Mouse (Mus musculus) right cerebral cortex, postnatal 25 days (tissue): ENCODE data around the gene Ssr2.

Experiments
- DNase-seq: peaks from one replicate; pipeline ENCODE4 v3.0.0; 2022

Gene Ssr2

DNA sequence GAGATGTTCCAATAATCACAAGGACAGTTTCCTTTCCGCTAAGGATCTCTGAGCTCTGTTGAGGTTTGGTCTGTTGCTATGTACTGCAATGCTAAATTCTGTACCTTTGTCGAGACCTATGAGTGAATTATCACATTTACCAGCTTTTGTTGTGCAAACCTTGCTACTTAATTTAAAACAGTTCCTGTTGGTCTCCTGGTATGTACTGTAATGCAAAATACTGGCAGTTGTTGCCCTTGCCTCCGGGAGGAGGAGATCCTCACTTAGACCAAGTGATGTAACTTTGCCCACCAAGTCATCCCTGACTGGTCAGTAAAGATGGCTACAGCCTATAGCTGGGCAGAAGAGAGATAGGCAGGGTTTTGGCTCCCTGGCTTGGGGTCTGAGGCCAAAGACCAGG is at the start of gene Ssr2:
Gene Ssr2 (plus strand): TSS at position 337 of the 400 bp plus-strand sequence.
- DNase-seq = no peak

DNA sequence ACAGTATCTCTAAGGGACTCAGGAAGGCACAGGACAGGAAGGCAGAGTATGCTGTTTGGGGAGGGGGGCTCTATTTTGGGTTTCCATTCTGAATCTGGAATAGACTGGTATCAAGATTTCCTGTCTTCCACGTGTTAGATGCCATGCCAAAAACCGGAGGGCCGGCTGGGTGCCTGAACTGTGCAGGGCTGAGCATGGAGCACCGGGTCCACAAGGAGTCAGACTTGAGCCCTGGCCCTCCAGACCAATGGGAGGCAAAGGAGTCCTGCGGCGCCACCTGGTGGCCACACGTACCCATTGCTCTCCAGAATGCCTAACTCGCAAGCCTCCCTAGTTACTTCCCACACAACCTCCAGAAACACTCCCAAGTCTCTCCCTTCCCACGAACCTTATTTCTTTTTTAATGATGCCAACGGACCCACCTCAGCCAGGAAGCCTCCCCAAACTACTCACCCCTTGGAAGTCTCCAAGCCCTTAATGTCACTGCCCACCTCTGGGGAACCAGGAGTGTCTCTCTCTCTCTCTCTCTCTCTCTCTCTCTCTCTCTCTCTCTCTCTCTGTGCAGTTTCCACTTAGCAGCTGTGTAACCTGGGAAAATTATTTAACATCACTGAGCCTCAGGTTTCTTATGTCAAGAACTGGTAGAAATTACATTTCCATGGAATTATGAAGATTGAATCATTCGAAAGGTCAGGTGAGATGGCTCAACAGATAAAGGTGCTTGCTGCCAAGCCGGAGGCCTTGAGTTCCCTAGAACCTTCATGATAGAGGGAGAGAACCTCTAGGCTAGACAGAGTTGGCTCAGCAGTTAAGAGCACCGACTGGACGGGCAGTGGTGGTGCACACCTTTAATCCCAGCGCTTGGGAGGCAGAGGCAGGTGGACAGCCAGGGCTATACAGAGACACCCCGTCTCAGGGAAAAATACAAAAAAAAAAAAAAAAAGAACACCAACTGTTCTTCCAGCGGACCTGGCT is 49.2 kb upstream of the Ssr2 start:
- DNase-seq = peak; percentile 68

DNA sequence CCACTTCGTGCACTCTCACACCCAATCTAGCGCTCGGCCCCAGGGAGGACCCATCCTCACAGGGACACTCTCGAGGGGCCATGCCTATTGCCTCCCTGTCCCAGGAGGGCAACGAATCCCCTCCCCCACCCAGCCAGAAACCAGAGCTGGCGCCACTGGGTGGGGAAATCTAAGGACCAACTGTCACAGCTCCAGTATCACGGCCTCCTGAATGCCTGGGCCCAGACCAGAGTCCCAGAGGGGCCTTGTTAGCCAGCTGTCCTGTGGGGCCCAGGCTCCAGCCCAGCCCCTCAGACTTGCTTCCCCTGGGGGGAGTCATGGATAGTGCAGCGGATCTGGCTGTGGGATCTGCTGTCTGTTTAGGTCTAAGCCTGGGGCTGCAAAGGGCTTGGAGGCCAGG is 48.1 kb upstream of the Ssr2 start:
- DNase-seq = no peak

DNA sequence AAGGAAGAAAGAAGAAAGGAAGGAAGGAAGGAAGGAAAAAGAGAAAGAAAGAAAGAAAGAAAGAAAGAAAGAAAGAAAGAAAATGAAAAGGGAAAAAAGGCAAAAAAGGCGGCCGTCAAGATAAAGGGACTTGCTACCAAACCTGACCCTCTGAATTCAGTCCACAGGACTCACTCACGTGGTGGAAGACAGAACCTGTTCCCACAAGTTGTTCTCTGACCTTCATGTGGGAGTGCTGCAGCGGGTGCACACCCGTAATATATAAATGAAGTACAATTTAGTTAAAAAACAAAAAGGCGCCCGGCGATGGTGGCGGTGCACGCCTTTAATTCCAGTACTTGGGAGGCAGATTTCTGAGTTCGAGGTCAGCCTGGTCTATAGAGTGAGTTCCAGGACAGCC is 47.0 kb upstream of the Ssr2 start:
- no peak for DNase-seq

DNA sequence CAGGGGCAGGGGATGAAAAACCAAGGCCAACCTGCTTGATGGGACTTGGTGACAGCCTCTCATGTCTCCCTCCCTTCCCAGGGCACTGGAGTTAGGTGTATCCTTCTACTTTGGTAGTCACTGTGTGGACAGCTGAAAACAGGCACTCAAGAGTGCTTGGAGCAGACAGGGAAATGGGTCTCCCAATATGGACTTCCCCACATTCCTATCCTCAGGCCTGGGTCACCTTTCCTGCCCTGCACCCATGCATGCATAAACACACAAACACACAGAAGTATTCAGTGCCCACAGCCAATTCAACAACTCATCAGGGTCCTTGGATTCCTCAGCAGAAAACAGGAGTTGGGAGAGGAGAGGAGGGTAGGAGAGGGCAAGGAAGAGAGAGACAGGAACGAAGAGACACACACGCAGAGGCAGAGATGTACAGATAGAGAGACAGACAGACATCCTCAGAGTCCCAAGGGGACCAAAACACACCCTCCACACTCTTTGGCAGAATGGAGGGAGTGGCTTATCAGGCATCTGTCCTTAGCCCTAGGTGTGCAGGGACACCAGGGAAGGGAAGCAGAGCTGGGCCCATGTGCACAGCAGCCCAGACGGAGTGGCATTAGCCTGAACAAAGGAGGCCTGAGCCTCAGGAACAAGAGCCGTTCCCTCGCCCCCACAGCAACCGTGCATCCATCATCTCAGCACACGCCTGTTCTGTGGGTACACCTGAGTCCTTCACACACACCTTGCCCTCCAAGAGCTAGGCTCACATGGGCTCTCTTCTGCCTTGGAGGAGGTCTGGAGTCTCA is 46.3 kb upstream of the Ssr2 start:
- DNase-seq = no peak

DNA sequence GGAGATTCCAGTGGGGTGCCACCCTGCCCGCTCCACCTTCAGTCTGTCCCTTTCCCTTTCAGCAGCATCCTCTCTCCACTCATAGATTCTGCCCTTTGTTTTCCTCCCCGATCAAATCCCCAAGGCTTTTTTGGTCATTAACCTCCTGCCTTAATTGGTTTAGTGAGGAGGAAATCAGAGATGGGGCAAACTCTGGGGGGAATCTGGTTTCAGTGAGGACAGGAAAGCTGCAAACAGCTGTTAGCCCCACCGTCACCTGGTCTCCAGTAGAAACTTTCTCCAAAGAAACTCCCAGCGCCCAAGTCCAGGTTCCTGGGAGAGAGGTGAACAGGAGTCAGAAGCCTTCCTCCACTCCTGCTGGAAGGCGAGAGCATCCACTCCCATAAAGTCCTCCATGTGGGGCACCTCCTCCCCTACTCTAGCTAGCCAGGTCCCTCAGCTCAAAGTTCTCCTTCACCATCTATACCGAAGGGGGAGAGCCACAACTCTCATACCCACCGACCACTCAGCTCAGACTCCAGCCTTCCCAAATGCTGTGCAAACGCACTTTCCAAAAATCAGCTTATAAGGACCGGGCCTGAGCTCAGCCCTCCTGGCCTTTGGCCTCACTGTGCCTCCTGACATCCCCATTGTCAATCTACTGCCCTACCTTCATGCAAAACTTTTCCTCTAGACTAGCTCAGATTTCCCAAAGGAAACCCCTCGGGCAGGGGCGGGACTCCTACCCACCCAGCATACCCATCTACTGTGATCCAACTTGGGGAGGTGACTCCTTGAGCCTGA is 45.4 kb upstream of the Ssr2 start:
- DNase-seq = no peak

DNA sequence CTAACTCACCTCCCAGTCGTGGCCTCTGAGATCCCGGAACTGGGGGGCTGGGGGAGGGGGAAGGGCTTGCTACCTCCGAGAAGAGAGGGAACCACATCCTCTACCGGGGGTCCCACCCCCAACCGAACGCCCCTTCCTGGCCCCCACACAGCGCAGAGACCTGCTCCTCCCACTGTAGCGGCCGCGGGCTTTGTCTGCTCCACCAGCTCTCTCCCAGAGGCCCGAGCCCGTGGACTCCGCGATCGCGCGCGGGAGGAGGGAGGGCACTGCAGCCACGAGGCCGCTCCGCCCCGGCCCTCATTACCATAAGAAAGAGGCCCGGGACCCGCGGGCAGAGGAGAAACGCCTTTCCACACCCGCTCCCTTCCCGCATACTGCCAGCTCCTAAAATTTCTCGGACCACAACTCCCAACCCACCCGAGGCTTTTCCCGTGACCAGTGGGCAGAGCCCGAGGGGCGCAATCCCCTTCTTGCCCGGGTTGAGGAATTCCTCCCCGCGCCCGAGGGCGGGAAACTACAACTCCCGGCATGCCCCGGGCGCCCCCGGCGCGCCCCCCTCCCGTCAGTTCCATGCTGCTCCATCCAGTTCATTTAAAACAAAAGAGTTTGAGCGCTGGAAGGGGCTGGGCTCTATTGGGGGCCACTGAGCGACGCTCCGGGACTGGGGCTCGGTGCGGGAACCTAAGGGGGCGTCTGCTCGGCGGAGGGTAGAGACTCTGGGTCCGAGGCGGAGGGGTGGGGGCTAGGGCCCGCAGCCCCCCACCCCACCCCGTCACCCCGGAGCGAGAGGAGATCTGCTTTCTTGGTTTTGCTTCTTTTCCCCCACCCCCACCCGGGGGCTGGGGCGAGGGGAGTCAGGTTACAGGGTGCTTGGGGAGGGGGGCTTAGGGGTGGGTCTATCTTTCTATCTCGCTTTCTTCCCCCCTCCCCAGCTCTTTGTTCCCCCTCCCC is 44.1 kb upstream of the Ssr2 start:
- peak; percentile 90 for DNase-seq

DNA sequence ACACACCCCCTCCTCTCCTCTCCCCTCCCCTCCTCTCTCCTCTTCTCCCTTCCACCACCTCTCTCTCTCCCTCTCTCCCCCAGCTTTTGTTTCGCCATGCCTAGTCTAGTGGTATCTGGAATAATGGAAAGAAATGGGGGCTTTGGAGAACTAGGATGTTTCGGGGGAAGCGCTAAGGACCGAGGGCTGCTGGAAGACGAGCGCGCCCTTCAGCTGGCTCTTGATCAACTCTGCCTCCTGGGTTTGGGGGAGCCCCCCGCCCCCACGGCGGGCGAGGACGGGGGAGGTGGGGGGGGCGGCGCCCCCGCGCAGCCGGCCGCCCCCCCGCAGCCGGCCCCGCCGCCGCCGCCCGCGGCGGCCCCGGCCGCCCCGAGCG is 43.4 kb upstream of the Ssr2 start, which contains the start of gene Mex3a:
Gene Mex3a (plus strand): TSS at position 97 of the 376 bp plus-strand sequence.
- no peak for DNase-seq

DNA sequence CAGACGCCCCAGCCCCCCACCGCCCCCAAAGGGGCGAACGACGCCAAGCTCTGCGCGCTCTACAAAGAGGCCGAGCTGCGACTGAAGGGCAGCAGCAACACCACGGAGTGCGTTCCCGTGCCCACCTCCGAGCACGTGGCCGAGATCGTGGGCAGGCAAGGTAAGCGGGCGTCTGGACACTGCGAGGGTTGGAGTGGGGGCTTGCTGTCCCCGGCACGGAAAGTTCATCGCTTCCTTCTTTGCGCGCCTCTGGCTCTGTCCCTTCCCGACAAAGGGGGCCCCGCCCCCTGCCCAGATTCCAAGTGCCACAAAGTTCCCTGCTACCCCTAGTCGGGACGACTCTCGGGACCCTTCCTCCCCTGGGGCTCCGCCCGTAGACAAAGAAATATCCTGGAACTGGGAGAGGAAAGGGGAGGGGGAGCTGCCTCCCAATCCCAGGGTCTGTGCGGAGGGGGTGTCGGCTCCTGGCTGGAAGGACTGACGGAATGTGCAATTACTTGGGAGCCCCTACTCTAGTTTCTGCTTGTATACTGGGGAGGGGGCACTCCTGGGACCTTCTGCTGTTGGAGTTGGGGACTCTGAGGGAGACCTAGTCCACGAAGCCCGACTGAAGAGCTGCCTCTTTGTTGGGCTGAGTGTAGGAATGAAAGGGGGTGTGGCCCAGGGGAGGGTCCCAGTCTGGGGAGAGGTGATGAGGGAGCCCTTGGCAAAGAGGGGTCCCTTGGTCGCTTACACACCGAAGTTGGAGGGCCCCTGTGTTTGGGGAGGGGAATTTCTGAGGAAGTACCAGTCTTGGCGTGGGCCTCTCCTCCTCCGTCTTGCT is 42.8 kb upstream of the Ssr2 start:
- no peak for DNase-seq

DNA sequence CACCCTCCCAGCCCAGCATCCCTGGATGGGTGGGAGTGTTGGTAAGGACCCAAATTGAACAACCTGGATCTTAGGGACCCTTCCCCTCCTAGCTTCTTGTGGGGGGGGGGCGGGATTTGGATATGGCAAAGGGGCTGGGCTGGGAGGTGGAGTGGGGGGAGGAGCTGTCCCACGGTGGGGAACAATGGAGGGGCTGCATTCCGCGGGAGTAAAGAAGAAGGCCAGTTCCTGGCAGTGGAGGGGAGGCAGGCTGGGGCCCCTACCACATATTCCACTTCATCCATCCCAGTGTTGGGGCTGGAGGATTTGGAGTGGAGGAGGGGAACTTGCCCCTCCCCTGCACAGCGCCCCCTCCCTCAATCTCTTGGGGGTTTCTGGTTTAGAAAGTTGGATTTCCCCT is 42.0 kb upstream of the Ssr2 start:
- no peak for DNase-seq

DNA sequence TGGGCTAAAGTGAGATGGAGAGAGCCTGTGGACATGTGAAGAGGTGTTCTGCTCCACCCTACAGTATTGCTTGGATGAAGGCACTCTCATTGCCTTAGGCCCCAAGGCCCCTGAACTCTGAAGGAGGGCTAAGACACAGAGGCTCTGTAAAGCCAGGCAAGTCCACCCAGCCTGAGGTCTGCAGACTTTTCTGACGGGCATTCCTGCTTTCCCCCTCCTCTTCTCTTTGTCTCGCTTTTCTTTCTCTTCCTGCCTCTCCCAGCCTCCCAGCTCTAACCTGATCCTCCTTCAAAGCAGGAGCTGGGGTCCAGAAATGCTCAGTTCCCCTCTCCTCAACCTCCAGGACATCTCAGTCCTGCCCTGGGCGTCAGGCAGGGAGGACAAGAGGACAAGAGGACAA is 40.7 kb upstream of the Ssr2 start:
- DNase-seq = no peak

DNA sequence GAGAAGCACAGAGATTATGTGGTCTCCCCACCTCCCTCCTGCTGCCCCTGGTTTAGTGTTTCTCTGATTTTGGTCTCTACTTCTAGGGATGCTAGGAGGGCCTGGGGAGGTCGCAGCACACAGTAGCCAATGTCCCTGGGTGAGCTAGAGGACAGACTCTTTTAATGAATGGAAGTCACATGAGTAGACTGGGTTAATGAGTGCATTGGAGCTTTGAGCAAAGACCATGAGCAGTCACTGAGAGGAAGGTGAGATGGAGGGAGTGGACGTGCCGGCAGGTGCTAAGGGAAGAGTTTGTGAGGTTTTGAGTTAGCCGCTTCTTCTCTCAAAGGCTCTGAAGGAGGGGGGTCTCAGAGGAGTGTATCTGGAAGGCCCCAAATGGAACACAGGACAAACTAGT is 40.1 kb upstream of the Ssr2 start:
- DNase-seq = no peak

DNA sequence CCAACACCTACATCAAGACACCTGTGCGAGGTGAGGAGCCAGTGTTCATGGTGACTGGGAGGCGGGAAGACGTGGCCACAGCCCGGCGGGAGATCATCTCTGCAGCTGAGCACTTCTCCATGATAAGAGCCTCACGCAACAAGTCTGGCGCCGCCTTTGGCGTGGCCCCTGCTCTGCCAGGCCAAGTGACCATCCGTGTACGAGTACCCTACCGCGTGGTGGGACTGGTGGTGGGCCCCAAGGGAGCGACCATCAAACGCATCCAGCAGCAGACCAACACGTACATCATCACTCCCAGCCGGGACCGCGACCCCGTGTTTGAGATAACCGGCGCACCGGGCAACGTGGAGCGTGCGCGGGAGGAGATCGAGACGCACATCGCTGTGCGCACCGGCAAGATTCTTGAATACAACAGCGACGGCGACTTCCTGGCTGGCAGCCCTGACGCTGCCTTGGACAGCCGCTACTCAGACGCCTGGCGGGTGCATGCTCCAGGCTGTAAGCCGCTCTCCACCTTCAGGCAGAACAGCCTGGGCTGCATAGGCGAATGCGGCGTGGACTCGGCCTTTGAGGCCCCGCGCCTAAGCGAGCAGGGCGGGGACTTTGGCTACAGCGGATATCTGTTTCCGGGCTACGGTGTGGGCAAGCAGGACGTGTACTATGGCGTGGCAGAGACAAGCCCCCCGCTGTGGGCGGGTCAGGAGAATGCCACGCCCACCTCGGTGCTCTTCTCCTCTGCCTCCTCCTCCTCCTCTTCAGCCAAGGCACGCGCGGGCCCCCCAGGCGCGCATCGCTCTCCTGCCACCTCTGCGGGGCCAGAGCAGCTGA is 39.4 kb upstream of the Ssr2 start:
- peak; percentile 81 for DNase-seq

DNA sequence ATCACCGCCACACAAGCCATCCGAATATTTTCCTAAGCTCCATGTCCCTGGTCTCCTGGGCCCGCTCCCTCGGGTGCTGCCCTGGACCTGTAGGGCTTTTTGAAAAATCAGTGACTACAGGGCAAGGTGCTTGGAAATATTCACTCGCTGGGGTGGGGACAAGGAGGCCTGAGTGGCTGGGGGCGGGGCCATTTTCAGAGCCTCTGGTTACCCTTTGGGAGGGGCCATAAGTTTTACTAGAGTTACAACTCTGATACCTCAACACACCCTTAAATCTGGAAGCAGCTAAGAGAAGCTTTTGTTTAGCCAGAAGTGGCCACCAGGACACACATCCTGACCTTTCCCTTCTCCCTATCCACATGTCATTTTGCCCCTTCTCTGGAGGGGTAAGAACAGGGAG is 38.5 kb upstream of the Ssr2 start:
- DNase-seq = no peak

DNA sequence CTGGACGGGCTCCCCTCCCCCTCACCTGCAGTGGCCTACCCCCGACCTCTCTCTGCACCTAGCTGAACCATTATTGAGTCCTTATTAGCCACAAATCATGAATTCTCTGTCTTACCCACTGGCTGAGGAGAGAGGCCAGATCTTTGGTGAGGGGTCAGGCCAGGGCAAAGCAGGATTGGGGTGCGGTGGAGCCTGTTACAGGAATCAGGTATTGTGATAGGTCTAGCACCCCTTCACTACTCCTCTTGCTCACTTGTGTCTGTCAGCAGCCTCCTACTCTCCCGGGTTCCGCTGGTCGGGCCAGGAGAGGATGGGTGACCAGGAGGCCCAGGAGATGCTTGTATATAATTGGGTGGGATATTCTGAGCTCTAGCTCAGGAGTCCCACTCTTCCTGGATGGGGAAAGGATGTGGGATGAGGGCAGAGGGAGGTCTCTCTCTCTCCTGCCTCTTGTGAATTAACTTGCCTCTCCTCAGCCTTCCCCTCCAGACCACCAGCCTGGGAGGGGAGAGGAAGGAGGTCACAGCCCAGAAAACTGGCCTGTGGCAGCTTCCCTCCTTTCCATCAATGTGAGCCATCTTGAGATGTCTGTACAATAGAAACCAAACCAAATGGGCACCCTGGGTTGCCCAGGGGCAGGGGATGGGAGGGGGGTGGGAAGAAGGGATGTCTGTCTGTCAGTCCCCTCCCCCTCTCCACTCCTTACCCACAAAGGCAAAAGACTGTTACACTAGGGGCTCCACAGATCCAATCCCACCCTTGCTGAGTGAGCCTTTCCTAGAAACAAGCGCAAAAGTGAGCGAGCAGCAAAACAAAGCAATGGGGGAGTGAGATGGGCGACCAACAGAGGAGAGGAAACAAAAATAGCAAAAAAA is 37.2 kb upstream of the Ssr2 start:
- no peak for DNase-seq

DNA sequence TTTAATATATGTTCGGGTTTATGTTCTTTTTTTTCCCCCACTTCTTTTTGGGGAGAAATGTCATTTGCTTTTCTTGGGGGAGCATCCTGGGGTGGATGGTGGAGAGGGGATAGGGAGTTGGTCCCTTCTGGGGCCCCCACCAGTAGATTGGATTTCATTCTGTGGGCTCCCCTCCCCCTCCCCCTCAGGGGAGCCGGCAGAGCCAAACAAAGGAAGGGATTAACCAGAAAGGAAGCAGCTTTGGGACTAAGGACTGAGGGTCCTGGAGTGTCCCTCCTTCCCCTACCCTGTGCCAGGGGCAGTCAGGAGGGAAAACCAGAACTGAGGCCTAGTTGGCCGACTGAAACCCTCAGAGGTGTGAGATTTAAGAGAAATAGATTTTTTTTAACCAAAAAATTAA is 36.3 kb upstream of the Ssr2 start:
- DNase-seq = no peak

DNA sequence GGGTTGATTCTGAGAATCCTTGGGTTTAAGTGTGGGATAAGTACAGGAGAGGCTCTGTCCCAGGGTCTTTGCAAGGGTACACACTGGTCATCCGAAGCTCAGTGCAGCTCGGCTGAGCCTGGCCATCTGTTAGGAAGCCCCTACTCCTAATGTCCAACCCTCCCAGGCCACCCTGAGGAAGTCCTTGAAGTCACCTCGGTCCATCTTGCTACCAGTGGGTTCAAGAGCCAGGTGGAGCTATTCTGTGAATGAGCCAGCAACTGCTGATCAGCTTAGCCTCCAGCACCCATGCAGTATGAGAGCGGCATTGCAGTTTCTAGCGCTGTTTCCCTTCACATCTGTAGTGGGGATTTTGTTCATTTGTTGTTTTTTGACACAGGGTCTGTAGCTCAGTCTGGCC is 35.6 kb upstream of the Ssr2 start:
- DNase-seq = no peak

DNA sequence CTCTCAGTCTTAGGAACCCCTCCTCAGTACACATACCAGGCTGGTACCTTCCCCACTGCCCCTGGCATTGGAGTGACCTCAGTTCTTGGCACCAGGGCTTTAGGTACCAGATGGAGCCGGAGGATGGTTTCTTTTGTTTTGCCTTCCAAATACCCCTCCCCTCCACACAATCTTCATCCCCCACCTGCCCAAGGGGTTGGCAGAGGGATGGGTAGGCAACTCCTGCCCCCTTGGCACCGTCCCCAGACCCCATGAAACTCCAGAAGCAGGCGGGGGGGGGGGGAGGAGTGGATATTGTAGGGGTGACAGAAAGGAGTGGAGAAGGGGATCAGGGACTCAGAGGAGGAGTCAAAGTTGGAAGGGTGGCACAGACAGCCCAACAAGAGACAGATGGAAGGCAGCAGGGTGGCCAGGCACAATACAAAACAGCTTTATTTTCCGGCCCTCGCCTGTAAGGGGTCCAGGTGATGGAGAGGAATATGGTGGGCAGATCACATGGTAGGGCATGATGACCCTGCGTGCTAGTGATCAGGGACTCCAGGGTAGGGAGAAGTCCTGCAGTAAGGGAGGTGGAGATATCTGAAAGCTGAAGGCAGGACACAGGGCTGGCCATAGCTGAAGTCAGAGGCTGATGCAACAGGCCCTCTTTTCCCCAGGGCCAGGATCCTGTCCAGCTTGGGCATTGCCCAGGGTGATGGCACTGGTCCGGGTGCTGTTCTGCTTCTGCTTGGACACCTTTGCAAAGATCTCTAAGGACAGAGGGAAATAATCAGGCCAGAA is 33.9 kb upstream of the Ssr2 start:
- DNase-seq = no peak
